Mouse (Mus musculus) kidney, embryonic 15.5 days (tissue): ENCODE data around the gene Zgpat. TPM values are rescaled to one million over a fixed set of nuclear protein-coding genes. Genes with fewer than 3 reads are reported as not detected.

ENCODE experiments used
- ATAC-seq: fragments of 200-750 bp; cut with Nextera tagmentation; replicated peaks from 2 replicates; pipeline ENCODE4 v1.8.0; 2017; ENCODE audit warnings: moderate TSS enrichment; ENCODE audit not compliant: low FRiP score
- H3K27ac ChIP-seq: fragments of 300-500 bp; sonication (generic); 2 replicates; pipeline ENCODE4 v1.5.1; 2015; ENCODE audit warnings: mild to moderate bottlenecking, inconsistent platforms
- H3K27me3 ChIP-seq: fragments of 300-500 bp; sonication (generic); 2 replicates; pipeline ENCODE4 v1.6.1; 2015; ENCODE audit warnings: inconsistent platforms
- H3K36me3 ChIP-seq: fragments of 300-500 bp; sonication (generic); 2 replicates; pipeline ENCODE4 v1.6.1; 2015; ENCODE audit warnings: inconsistent platforms
- H3K4me1 ChIP-seq: fragments of 300-500 bp; sonication (generic); 2 replicates; pipeline ENCODE4 v1.6.1; 2015; ENCODE audit warnings: inconsistent platforms
- H3K4me2 ChIP-seq: fragments of 300-500 bp; sonication (generic); 2 replicates; pipeline ENCODE4 v1.6.1; 2015; ENCODE audit warnings: moderate library complexity, mild to moderate bottlenecking, inconsistent platforms
- H3K4me3 ChIP-seq: fragments of 300-500 bp; sonication (generic); replicated peaks from 2 replicates; pipeline ENCODE4 v1.5.1; 2015; ENCODE audit warnings: mild to moderate bottlenecking, inconsistent platforms
- H3K9ac ChIP-seq: fragments of 300-500 bp; sonication (generic); 2 replicates; pipeline ENCODE4 v1.6.1; 2015; ENCODE audit warnings: mild to moderate bottlenecking, inconsistent platforms
- H3K9me3 ChIP-seq: fragments of 300-500 bp; sonication (generic); replicated peaks from 2 replicates; pipeline ENCODE4 v1.6.1; 2016; ENCODE audit warnings: inconsistent platforms
- WGBS: fragments of 180-500 bp; shearing (Covaris S2); methylation state at CpG from one replicate; pipeline ENCODE4 v1.1.7; 2015; ENCODE audit warnings: mixed read lengths; 5-methylcytosine and 5-hydroxymethylcytosine counted together
- polyA plus RNA-seq: library from polyadenylated mRNA; unstranded; fragments of >200 nt; fragmentation: Nextera tagmentation; extraction: Ambion mirVana; gene quantifications from 2 replicates; pipeline ENCODE4 v1.2.1, GENCODE M21; 2015

Zgpat gene
- polyA plus RNA-seq = 41.7 and 43.7 TPM in 2 replicates

GRCm38 (mm10) chr2:181364860-181365596 lies at the start of gene Zgpat, which contains the start of gene Arfrp1:
Gene Zgpat, plus strand, starts transcription at chr2:181364928.
Gene Arfrp1, minus strand, starts transcription at chr2:181365404.
- peak within 1 kb of the TSS; percentile 91 for H3K9ac ChIP-seq
- peak within 1 kb of the TSS; percentile 96 for H3K27ac ChIP-seq
- H3K4me2 ChIP-seq = peak within 1 kb of the TSS; percentile 92
- peak within 1 kb of the TSS; percentile 92 for H3K4me3 ChIP-seq
- H3K27me3 ChIP-seq = no peaks in the 10 kb centered on the region
- under 1% methylated on average over 55 of the region's 71 CpGs for WGBS
- peaks cover 53% of the 10 kb centered on the region for H3K36me3 ChIP-seq
- H3K4me1 ChIP-seq = peaks cover 32% of the 10 kb centered on the region
- peak; percentile 93 for ATAC-seq
- H3K9me3 ChIP-seq = no peaks in the 10 kb centered on the region

- Histone ChIP-seq H3K4me1 (peaks cover 13% of the 10 kb centered on the region), H3K9ac (peak within 1 kb of the TSS; percentile 54), H3K36me3 (peaks cover 29% of the 10 kb centered on the region), H3K4me3 (peak within 1 kb of the TSS; percentile 64), H3K27ac (peak within 1 kb of the TSS; percentile 85), H3K4me2 (peak within 1 kb of the TSS; percentile 70), H3K27me3 (peaks cover 24% of the 10 kb centered on the region), H3K9me3 (no peaks in the 10 kb centered on the region)
- WGBS = 7% methylated on average over 40 of the region's 40 CpGs
- peak; percentile 94 for ATAC-seq
These were observed 45.3 kb upstream of the Zgpat start, which contains the start of gene Rtel1 for GRCm38 (mm10) chr2:181319248-181320102. Gene Rtel1, plus strand, starts transcription at chr2:181319739.

DNA sequence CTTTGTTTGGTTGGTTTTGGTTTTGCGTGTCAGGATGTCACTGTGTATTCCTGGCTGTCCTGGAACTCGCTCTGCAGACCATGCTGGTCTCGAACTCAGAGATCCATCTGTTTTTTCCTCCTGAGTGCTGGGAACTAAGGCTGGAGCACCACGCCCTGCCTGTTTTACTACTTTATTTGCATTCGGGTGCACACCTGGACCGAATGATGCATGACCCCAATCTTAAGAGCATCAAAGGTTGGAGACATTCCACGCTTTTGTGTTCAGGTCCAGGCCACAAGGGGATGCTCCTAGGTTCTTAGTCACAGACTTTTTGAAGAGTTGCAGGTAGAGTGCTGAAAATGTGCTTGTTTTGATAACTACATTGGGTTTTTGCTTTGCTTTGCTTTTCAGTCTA lies 44.6 kb upstream of the Zgpat start:
- H3K4me2 ChIP-seq = peak overlapping the region; percentile 70
- peaks cover 13% of the 10 kb centered on the region for H3K4me1 ChIP-seq
- no peaks in the 10 kb centered on the region for H3K9me3 ChIP-seq
- whole genome bisulfite sequencing = 7% methylated on average over 7 of the region's 7 CpGs
- no peak for ATAC-seq
- peak overlapping the region; percentile 54 for H3K9ac ChIP-seq
- peaks cover 36% of the 10 kb centered on the region for H3K36me3 ChIP-seq
- peaks cover 18% of the 10 kb centered on the region for H3K27me3 ChIP-seq
- H3K4me3 ChIP-seq = peak overlapping the region; percentile 64
- H3K27ac ChIP-seq = 0 out of 2 replicates have a peak overlapping the region, but pooled peaks have one; percentile 85

- WGBS = 76% methylated on average over 5 of the region's 5 CpGs
- Histone ChIP-seq H3K9me3 (no peaks in the 10 kb centered on the region), H3K4me2 (no peak overlapping the region), H3K27me3 (no peaks in the 10 kb centered on the region), H3K9ac (no peak overlapping the region), H3K4me3 (no peak overlapping the region), H3K36me3 (peaks cover 56% of the 10 kb centered on the region), H3K27ac (no peak overlapping the region), H3K4me1 (peaks cover 13% of the 10 kb centered on the region)
- no peak for ATAC-seq
These were observed 42.6 kb upstream of the Zgpat start for GRCm38 (mm10) chr2:181322136-181322535.

DNA sequence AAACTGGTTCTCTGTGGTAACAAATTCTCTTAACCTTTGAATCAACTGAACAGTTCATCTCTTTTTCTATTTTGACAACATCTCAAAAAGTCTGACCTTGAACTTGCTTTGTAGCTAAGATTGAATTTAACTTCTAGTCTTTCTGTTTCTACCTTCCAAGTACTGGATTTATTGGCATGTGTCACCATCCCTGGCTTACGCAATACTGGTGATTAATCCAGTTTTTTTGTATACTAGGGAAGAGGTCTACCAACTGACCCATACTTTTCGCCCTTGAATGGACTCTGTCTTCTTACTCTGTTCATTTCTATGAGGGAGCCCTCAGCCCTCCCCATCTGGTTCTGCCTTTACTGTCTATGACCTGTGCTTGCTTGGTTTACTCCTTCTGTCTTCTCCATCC lies 38.6 kb upstream of the Zgpat start:
- Histone ChIP-seq H3K4me1 (no peaks in the 10 kb centered on the region), H3K4me3 (no peak overlapping the region), H3K9me3 (no peaks in the 10 kb centered on the region), H3K27ac (no peak overlapping the region), H3K36me3 (peaks cover 93% of the 10 kb centered on the region), H3K9ac (no peak overlapping the region), H3K4me2 (no peak overlapping the region), H3K27me3 (no peaks in the 10 kb centered on the region)
- no peak for ATAC-seq
- WGBS = 97% methylated on average over 2 of the region's 2 CpGs

DNA sequence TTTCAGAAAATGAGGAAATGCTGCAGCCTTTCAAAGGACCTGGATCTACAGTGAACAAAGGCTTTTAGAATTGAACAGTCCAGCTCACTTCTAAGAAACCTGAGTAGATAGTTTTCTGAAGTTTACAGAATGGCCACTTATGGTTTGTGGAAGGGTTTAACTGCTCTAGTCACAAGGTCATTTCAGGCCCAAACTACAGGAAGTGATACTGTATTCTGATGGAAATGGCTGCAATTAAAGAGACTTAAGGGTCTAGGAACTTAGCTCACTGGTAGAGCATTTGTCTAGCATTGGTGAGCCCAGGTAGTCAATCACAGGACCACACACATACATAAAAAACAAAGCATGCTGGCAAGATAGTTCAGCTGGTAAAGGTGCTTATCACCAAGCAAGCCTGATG lies 32.2 kb upstream of the Zgpat start:
- Histone ChIP-seq H3K36me3 (peaks cover 92% of the 10 kb centered on the region), H3K27ac (no peak overlapping the region), H3K9me3 (no peaks in the 10 kb centered on the region), H3K27me3 (no peaks in the 10 kb centered on the region), H3K9ac (no peak overlapping the region), H3K4me2 (no peak overlapping the region), H3K4me3 (no peak overlapping the region), H3K4me1 (no peaks in the 10 kb centered on the region)
- ATAC-seq = no peak

- H3K36me3 ChIP-seq = peaks cover 93% of the 10 kb centered on the region
- 62% methylated on average over 3 of the region's 3 CpGs for WGBS
- no peak for ATAC-seq
These were observed 30.7 kb upstream of the Zgpat start for GRCm38 (mm10) chr2:181334023-181334422.

DNA sequence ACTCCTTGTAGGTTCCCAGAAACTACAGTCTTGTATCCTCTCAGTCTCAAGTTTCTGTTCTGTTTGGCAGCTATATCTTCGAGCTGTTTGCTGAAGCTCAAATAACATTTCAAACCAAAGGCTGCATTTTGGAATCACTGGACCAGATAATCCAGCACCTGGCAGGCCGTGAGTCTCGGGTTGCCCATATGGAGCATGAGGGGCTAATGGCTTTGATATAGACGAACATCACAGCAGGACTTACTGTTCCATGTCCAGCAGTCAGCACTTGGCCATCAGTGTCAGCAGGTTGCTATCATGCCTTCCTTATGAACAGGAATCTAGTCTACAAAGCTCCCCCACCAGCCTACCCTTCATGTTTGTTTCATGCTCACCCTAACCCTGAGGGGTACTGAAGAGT lies 24.3 kb upstream of the Zgpat start:
- peaks cover 92% of the 10 kb centered on the region for H3K36me3 ChIP-seq
- 55% methylated on average over 4 of the region's 4 CpGs for WGBS
- H3K4me2 ChIP-seq = no peak overlapping the region
- no peak overlapping the region for H3K9ac ChIP-seq
- no peaks in the 10 kb centered on the region for H3K9me3 ChIP-seq
- no peak for ATAC-seq
- 0 out of 2 replicates have a peak, but pooled peaks cover 3% of the 10 kb centered on the region for H3K4me1 ChIP-seq
- no peaks in the 10 kb centered on the region for H3K27me3 ChIP-seq
- H3K27ac ChIP-seq = no peak overlapping the region; the same call in 1 of the 2 replicates
- H3K4me3 ChIP-seq = no peak overlapping the region

More at GRCm38 (mm10) chr2:181334023-181334422, 30.7 kb upstream of the Zgpat start:
- Histone ChIP-seq H3K9ac (no peak overlapping the region), H3K9me3 (no peaks in the 10 kb centered on the region), H3K27ac (no peak overlapping the region), H3K4me2 (no peak overlapping the region), H3K4me3 (no peak overlapping the region), H3K4me1 (no peaks in the 10 kb centered on the region), H3K27me3 (no peaks in the 10 kb centered on the region)

DNA sequence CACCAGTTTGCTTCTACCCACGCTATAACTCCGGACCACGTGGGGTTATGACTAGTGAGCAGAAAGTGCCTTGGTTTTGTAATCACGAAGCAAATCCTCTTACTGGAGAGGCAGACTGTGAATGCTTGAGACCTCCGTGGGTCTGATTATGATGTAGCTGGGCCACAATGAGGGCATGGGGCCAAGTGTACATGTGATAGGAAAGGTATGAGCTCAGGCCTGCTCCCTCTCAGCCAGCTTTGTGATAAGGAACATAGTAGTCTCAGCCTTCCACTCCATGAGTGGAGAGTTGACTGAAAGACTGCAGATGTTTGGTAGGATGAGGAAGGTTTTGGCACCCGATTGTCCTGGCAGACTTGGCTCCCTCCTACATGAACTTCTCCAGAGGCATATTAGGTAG lies 22.0 kb upstream of the Zgpat start:
- H3K9ac ChIP-seq = no peak overlapping the region
- no peak for ATAC-seq
- no peaks in the 10 kb centered on the region for H3K9me3 ChIP-seq
- no peak overlapping the region for H3K4me2 ChIP-seq
- H3K4me3 ChIP-seq = no peak overlapping the region
- H3K27me3 ChIP-seq = no peaks in the 10 kb centered on the region
- 94% methylated on average over 6 of the region's 6 CpGs for WGBS
- 0 out of 2 replicates have a peak, but pooled peaks cover 3% of the 10 kb centered on the region for H3K4me1 ChIP-seq
- no peak overlapping the region for H3K27ac ChIP-seq
- H3K36me3 ChIP-seq = peaks cover 87% of the 10 kb centered on the region

DNA sequence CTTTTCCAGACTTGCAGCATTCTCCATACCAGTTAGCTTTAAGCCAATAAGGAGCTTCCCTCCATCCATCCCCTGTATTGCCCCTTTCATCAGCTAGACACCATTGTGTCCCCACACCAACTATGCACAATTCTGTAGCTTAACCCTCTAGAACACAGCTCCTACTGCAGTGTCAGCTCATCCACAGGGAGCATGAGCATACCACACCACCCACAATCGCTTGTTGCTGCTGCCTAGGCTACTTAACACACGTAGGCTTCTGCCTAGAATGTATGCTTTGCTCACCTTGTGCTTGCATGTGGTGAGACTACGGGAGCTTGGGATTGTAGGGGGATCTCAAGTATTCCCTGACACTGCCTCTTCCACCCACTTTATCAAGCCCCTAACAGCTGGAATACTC lies 7.9 kb upstream of the Zgpat start:
- no peak for ATAC-seq
- Histone ChIP-seq H3K9ac (no peak overlapping the region), H3K4me2 (no peak overlapping the region), H3K27ac (no peak overlapping the region), H3K4me1 (no peaks in the 10 kb centered on the region), H3K36me3 (peaks cover 99% of the 10 kb centered on the region), H3K9me3 (no peaks in the 10 kb centered on the region), H3K27me3 (no peaks in the 10 kb centered on the region), H3K4me3 (no peak overlapping the region)
- 85% methylated on average over 3 of the region's 3 CpGs for WGBS

DNA sequence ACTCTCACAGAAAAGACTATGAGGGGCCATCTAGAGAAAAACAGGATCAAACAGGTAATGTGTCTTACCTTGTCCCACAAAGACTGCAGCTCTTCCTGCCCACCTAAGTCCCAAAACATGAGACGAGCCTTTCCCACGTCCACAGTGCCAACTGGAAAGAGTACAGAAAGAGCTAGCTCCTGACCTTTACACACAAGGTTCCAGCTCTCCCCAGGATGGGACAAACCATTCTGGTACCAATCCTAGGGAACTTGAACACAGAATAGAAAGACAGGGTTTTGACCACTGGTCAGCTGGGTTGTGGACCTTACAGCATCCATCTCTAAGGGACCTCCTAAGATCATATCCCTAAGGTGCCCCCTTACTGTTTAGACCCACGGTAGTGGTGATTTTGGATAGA lies 782 bp upstream of the Zgpat start:
- Histone ChIP-seq H3K4me3 (peak overlapping the region; percentile 92), H3K27me3 (no peaks in the 10 kb centered on the region), H3K9ac (peak overlapping the region; percentile 91), H3K36me3 (peaks cover 53% of the 10 kb centered on the region), H3K4me2 (peak overlapping the region; percentile 92), H3K4me1 (peaks cover 32% of the 10 kb centered on the region), H3K27ac (no peak overlapping the region), H3K9me3 (no peaks in the 10 kb centered on the region)
- WGBS = 82% methylated on average over 3 of the region's 3 CpGs
- ATAC-seq = no peak

GRCm38 (mm10) chr2:181364487-181364859 lies 255 bp upstream of the Zgpat start:
- Histone ChIP-seq H3K36me3 (peaks cover 53% of the 10 kb centered on the region), H3K27ac (peak overlapping the region; percentile 96), H3K9ac (peak overlapping the region; percentile 91), H3K4me2 (peak overlapping the region; percentile 92), H3K4me3 (peak overlapping the region; percentile 92), H3K4me1 (peaks cover 32% of the 10 kb centered on the region), H3K9me3 (no peaks in the 10 kb centered on the region), H3K27me3 (no peaks in the 10 kb centered on the region)
- ATAC-seq = 0 out of 2 replicates have a peak, but pooled peaks have one; percentile 1
- whole genome bisulfite sequencing = 7% methylated on average over 14 of the region's 14 CpGs
